Mouse (Mus musculus) gonadal fat pad, adult 2 months (tissue): ENCODE measurements around the gene Rif1. TPM values are rescaled to one million over a fixed set of nuclear protein-coding genes. Genes with fewer than 3 reads are reported as not detected.
A peak's percentile ranks its signal among the peaks of the same experiment; 100 is the strongest.

Experiments used
- DNase-seq: peaks from one replicate; pipeline ENCODE4 v3.0.0-alpha.2; 2012; ENCODE audit warnings: low read depth
- polyA plus RNA-seq: library from polyadenylated mRNA; depleted of rRNA; stranded (reverse); fragments of >200 nt; gene quantifications from 2 replicates; pipeline ENCODE4 v1.2.3, GENCODE M21; 2012; rRNA removed

Gene Rif1
- 2.3 and 3.5 TPM in 2 replicates for polyA plus RNA-seq

- DNase-seq: no peak
These were observed at the start of gene Rif1 for GRCm38 (mm10) chr2:52072491-52073140. TSS of gene Rif1 (plus strand) at chr2:52072832.

- DNase-seq: no peak
These were observed 45.6 kb upstream of the Rif1 start for GRCm38 (mm10) chr2:52027061-52027460.

DNA sequence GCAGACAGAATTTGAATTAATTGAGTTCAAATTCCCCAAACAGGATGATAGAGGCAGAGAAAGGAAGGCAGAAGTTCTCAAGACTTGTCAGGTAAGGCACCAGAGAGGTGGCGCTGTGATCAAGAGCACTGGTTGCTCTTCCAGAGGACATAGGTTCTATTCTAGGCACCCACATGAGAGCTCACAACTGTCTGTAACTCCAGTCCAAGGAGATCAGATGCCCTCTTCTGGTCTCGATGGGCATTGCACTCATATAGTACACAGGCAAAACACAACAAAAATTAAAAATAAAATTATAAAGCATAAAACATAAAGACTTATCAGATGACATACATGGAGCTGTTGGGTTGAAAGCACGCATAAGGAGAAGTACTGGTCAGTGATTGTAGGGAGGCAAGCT, 43.2 kb upstream of the Rif1 start:
- DNase-seq: no peak

- DNase-seq: no peak
These were observed 41.1 kb upstream of the Rif1 start for GRCm38 (mm10) chr2:52031491-52031890.

- DNase-seq: no peak
These were observed 38.0 kb upstream of the Rif1 start for GRCm38 (mm10) chr2:52034601-52035000.

DNA sequence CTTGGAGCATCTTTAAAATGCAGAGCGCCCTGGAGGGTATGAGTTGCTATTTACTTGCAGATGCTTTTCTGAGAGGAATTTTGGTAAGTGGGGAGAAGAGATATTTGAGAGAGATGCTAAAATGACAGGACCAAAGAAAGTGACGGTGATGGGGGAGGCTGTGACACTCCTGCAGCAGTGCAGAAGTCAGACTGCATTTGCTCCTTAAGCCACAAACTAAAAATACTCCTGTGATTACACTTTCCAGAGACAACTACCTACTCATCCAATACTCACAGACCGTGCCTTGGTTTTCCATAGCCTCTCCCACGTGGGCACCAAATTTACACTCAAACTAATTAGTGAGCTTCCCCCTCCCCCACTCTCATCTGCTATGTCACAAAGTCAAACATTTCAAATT, 37.5 kb upstream of the Rif1 start:
- DNase-seq: no peak

DNA sequence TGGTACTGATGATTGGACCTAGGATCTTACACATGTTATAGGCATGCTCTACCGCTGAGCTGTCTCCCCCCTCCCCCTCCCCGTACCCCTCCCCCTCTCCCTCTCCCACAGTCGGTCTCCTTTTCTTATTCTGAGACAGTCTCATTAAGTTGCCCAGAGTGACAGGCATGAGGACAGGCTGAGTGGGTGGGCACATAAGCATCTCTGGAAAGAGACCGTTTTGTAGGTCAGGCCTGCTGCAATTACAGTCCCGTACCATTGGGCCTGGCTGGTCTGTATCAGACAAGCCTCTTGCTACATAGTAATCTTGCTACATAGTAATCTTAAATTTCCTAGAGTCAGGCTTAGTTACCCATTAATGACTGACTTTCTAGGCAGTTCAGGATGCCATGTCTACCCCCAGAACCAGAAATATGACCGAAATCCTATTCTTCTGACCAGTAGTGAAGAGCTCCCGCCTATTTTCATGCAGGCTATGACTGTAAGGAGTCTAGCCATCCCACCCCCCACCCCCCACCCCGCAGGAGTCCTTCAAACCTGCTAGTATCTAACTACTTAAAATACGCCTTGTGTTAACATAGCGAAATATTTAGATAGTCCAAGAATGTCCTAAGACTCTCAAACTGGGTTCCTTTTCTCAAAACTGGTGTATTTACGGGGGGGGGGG, 35.6 kb upstream of the Rif1 start:
- no peak for DNase-seq

- peak; percentile 44 for DNase-seq
These were observed 34.8 kb upstream of the Rif1 start, which contains the start of gene Tnfaip6 for GRCm38 (mm10) chr2:52037882-52038281. TSS of gene Tnfaip6 (plus strand) at chr2:52038009.

- DNase-seq: no peak
These were observed 34.1 kb upstream of the Rif1 start for GRCm38 (mm10) chr2:52038558-52038957.

GRCm38 (mm10) chr2:52039083-52039801, 33.4 kb upstream of the Rif1 start:
- no peak for DNase-seq

- no peak for DNase-seq
These were observed 30.5 kb upstream of the Rif1 start for GRCm38 (mm10) chr2:52042132-52042531.

- DNase-seq: no peak
These were observed 29.9 kb upstream of the Rif1 start for GRCm38 (mm10) chr2:52042714-52043113.

- no peak for DNase-seq
These were observed 29.1 kb upstream of the Rif1 start for GRCm38 (mm10) chr2:52043485-52043884.

- DNase-seq: no peak
These were observed 26.6 kb upstream of the Rif1 start for GRCm38 (mm10) chr2:52046032-52046431.

GRCm38 (mm10) chr2:52050823-52051222, 21.8 kb upstream of the Rif1 start:
- DNase-seq: no peak

GRCm38 (mm10) chr2:52052335-52052734, 20.3 kb upstream of the Rif1 start:
- DNase-seq: no peak

DNA sequence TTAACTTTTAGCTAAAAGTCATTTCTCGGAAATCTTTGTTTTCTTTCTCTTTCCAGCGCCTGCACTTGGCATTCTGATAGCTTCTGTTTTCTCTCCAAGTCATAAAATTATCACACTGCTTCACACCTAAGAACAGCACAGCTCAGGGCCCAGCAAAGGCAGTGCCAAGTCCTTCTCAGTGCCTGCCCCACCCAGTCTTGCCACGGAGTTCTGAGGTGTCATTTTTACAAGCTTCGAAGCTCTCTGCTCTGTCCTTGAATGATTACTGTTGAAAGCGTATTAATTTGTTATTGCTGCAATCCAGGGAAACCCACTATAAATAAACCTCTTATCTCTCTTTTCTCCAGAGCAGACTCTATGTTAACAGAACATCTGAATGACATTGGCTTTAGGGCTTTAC, 19.1 kb upstream of the Rif1 start:
- no peak for DNase-seq

GRCm38 (mm10) chr2:52055616-52056015, 17.0 kb upstream of the Rif1 start:
- DNase-seq: no peak

GRCm38 (mm10) chr2:52057099-52057498, 15.5 kb upstream of the Rif1 start:
- no peak for DNase-seq

DNA sequence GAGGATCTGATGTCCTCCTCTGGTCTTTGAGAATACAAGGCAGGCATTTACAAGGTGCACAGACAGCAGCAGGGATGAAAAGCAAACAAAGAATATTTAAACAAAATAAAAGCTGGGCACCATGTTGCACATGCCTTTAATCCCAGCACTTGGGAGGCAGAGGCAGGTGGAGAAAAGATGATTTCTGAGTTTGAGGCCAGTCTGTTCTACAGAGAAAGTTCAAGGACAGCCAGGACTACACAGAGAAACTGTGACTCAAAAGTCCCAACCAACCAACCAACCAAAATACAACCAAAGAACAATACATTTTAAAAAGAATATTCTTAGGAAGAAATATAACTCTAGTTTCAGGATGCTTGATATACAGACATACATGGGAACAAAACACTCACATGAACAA, 15.0 kb upstream of the Rif1 start:
- DNase-seq: no peak

GRCm38 (mm10) chr2:52068641-52069040, 4.0 kb upstream of the Rif1 start:
- DNase-seq: no peak

DNA sequence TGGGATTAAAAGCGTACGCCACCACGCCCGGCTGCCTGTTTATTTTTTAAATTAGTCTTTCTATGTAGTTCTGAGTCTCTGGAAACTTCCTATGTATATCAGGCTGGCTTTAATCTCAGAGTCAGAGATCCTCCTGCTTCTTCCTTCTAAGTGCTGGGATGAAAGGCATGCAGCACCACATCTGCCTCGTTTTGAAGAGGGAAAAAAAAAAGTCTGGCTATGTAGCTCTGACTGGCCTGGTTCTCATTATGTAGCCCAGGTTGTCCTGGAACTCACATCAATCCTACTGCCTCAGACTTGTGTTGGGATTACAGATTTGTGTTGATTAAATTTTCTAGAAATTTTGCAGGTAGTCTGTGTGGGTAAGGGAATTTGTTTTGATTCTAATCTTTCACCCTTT, 1.8 kb upstream of the Rif1 start:
- no peak for DNase-seq
